Mouse (Mus musculus) MEL (cell line): ENCODE results near the gene Thbs4.

ENCODE experiments used
- EP300 ChIP-seq, 2 experiments: IDR thresholded peaks; 2 replicates each; pipeline ENCODE4 v1.6.1; 2011; ENCODE audit warnings: improper control_type of control experiment in 2 of 2, low read length in 2 of 2, low read depth in 1 of 2, mild to moderate bottlenecking in 1 of 2
- HCFC1 ChIP-seq: IDR thresholded peaks from 2 replicates; pipeline ENCODE4 v1.6.1; 2012; ENCODE audit warnings: low read depth, mild to moderate bottlenecking, inconsistent platforms, low read length, improper control_type of control experiment, moderate library complexity

DNA sequence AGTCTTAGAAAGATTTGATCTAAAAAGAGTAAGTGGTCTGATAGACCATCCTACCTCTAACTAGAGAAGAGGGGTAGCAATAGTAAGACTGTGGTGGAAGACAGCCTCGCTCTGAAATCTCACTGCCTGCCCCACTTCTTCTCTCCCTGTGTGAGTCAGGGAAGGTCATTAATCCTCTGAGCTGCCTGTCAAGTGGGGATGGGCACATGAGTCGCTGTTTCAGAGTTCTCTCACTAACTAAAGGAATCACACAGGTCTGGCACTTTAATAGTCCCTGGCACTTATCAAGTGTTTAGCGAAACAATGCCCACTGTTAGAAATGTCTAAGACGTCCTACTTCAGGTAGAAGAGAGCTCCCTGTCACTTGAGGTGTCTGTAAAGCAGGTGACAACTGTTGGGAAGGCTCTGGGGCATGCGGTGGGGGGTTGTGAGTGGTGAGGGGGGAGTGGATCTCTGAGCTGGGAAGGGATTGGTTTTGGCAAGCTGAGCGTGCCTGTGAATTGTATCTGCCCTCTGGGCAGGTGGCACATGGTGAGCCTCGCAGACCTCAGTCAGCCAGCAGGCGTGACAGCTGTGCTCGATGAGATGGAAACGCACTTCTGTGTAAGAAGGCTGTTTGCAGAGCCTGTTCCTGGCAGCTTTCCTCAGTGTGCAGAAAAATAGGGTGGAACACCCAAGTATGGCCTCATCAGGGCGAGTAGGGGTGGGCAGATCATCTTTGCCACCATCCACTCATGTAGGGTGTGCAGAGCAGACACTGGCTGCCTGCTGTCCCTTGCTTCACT lies 57.9 kb downstream of the Thbs4 start:
- TF ChIP-seq EP300 (IDR thresholded peaks at IDR 0.05; ENCODE audit: low read depth in 1 of 2, low read length in 2 of 2) (no peak), HCFC1 (no peak)
